In the genomic region with DNA sequence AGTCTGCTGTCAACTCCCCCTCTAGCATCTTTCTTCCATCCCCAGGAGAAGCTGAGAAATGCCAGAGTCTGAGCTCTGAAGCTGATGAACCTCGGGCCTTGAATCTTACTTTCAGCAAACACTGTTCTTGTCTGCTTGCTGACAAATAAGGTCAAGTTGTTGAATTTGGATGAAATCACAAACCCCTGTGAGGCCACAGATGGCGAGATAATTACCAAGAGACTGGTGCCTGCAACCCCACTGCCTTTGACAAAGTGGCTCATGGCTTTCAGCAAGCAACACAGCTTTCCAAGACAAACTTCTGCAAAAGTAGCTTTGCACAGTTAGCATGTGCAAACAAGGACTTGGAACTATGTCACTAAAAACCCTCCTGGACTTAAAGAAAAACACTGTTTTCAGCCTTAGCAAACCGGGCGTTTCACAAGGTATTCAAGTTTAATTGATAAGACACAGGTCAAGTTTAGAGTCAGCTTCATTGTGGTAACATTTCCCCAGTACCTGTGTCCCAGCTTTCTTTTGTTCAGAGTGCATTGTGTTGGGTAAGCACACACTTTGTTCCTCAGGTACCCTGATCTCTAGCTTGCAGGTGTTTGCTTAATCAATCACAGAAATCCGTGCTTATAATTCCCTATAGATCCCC, we compare ENCODE assay signal across 14 mouse cellular contexts. TPM values are rescaled to one million over a fixed set of nuclear protein-coding genes. Genes with fewer than 3 reads are reported as not detected.
A peak's percentile ranks its signal among the peaks of the same experiment; 100 is the strongest.
DNase-seq lines count a peak whose midpoint lies in the region; ATAC-seq and TF ChIP-seq lines count a peak whose summit lies in the region.
"Had no signal": no experiment of that assay in that cellular context is flagged by ENCODE, and none has a peak within 500 bp of the region (broad histone marks: within the 10 kb centered on the region; RNA-seq: fewer than 3 reads in every experiment).

No protein-coding gene starts in this region.

- no peak for TF ChIP-seq CTCF in kidney, postnatal 0 days (IDR thresholded peaks at IDR 0.05; ENCODE audit: low read depth)
- TF ChIP-seq CTCF in brain, embryonic 14.5 days (IDR thresholded peaks at IDR 0.05; ENCODE audit: borderline replicate concordance, extremely low read depth, insufficient read depth, insufficient read length) = no peak
- no peak for TF ChIP-seq CTCF in midbrain, postnatal 0 days (IDR thresholded peaks at IDR 0.05)

- H3K4me2 ChIP-seq in kidney, postnatal 0 days (ENCODE audit: low read length) = no peak overlapping the region
- H3K4me2 ChIP-seq in kidney, embryonic 15.5 days = no peak overlapping the region
- no peak overlapping the region for H3K4me2 ChIP-seq in midbrain, postnatal 0 days (ENCODE audit: low read depth, low read length, poor library complexity, severe bottlenecking)
- H3K4me2 ChIP-seq: liver, embryonic 12.5 days had no signal

- H3K4me3 ChIP-seq in kidney, postnatal 0 days (replicated peaks; ENCODE audit: low read depth, low read length) = no peak overlapping the region
- H3K4me3 ChIP-seq in kidney, embryonic 15.5 days (replicated peaks) = no peak overlapping the region
- no peak overlapping the region for H3K4me3 ChIP-seq in midbrain, postnatal 0 days (ENCODE audit: low read depth, low read length)
- H3K4me3 ChIP-seq: liver, embryonic 12.5 days had no signal

- H3K4me1 ChIP-seq in kidney, postnatal 0 days (replicated peaks; ENCODE audit: insufficient read depth, low read length) = no peaks in the 10 kb centered on the region
- no peaks in the 10 kb centered on the region for H3K4me1 ChIP-seq in kidney, embryonic 15.5 days
- 0 out of 2 replicates have a peak, but pooled peaks cover 4% of the 10 kb centered on the region for H3K4me1 ChIP-seq in midbrain, postnatal 0 days (ENCODE audit: insufficient read depth, low read length)
- H3K4me1 ChIP-seq: liver, embryonic 12.5 days had no signal

- no peak for TF ChIP-seq POLR2A in brain, embryonic 14.5 days (IDR thresholded peaks at IDR 0.05; ENCODE audit: borderline replicate concordance, extremely low read depth, insufficient read depth, insufficient read length, poor library complexity, severe bottlenecking)

- no peak for ATAC-seq in kidney, postnatal 0 days (replicated peaks; ENCODE audit: low FRiP score, low read depth)
- ATAC-seq in kidney, embryonic 15.5 days (replicated peaks; ENCODE audit: low FRiP score) = no peak
- no peak for ATAC-seq in midbrain, postnatal 0 days (ENCODE audit: low FRiP score)
- ATAC-seq: intestine, postnatal 0 days; liver, embryonic 12.5 days had no signal

- H3K36me3 ChIP-seq in kidney, postnatal 0 days (ENCODE audit: insufficient read depth, low read length) = no peaks in the 10 kb centered on the region
- no peaks in the 10 kb centered on the region for H3K36me3 ChIP-seq in kidney, embryonic 15.5 days
- no peaks in the 10 kb centered on the region for H3K36me3 ChIP-seq in midbrain, postnatal 0 days (ENCODE audit: insufficient read depth, low read length)
- H3K36me3 ChIP-seq: G1E; liver, embryonic 12.5 days had no signal

- H3K9me3 ChIP-seq in kidney, postnatal 0 days (replicated peaks; ENCODE audit: low read length) = no peaks in the 10 kb centered on the region
- H3K9me3 ChIP-seq in kidney, embryonic 15.5 days (replicated peaks) = no peaks in the 10 kb centered on the region
- no peaks in the 10 kb centered on the region for H3K9me3 ChIP-seq in midbrain, postnatal 0 days (ENCODE audit: low read length)
- H3K9me3 ChIP-seq: G1E; liver, embryonic 12.5 days had no signal

- no peak overlapping the region for H3K27ac ChIP-seq in kidney, postnatal 0 days
- no peak overlapping the region for H3K27ac ChIP-seq in kidney, embryonic 15.5 days
- 0 out of 2 replicates have a peak overlapping the region, but pooled peaks have one; percentile 6 for H3K27ac ChIP-seq in midbrain, postnatal 0 days (ENCODE audit: low read depth, low read length)
- H3K27ac ChIP-seq: liver, embryonic 12.5 days had no signal

- no peaks in the 10 kb centered on the region for H3K27me3 ChIP-seq in kidney, postnatal 0 days (ENCODE audit: insufficient read depth, low read length)
- peaks cover 2% of the 10 kb centered on the region; the same call in 1 of the 2 replicates for H3K27me3 ChIP-seq in kidney, embryonic 15.5 days
- H3K27me3 ChIP-seq in midbrain, postnatal 0 days (ENCODE audit: insufficient read depth, low read length) = no peaks in the 10 kb centered on the region
- H3K27me3 ChIP-seq: liver, embryonic 12.5 days had no signal

- peak; percentile 5 for DNase-seq in kidney, postnatal 0 days (ENCODE audit: low spot score)
- DNase-seq in brain, embryonic 14.5 days (ENCODE audit: low read depth) = peak; percentile 55
- peak; percentile 67 for DNase-seq in cerebellum, adult 9-11 months
- no peak for DNase-seq in midbrain, postnatal 0 days (ENCODE audit: low spot score)
- no peak for DNase-seq in c-Kit-positive CD71-positive TER-119-positive erythroid progenitor cells, embryonic 14.5 days (ENCODE audit: low spot score)
- DNase-seq in adrenal gland, adult 8-10 months = no peak
- no peak for DNase-seq in liver

- no peak overlapping the region for H3K9ac ChIP-seq in kidney, postnatal 0 days (ENCODE audit: low read depth, low read length)
- no peak overlapping the region for H3K9ac ChIP-seq in kidney, embryonic 15.5 days
- no peak overlapping the region for H3K9ac ChIP-seq in midbrain, postnatal 0 days (replicated peaks; ENCODE audit: low read length, poor library complexity, severe bottlenecking)
- H3K9ac ChIP-seq: liver, embryonic 12.5 days had no signal

- 55% methylated on average over 5 of the region's 5 CpGs for WGBS in kidney, postnatal 0 days
- WGBS in kidney, embryonic 15.5 days = 62% methylated on average over 5 of the region's 5 CpGs
- 63% methylated on average over 5 of the region's 5 CpGs for WGBS in midbrain, postnatal 0 days

RNA-seq across cellular contexts. Expression of a gene that starts 20.6 kb away (rescaled TPM):
- polyA plus RNA-seq in kidney, postnatal 0 days (2015; fragmentation: Nextera tagmentation; extraction: Ambion mirVana) = 0.08 and 0.17 TPM in 2 replicates
- 0.28 and 0.34 TPM in 2 replicates for polyA plus RNA-seq in kidney, embryonic 15.5 days (2015; fragmentation: Nextera tagmentation; extraction: Ambion mirVana)
- polyA plus RNA-seq in brain, embryonic 14.5 days (2012; rRNA removed) = 8.5 and 18.8 TPM in 2 replicates
- total RNA-seq in midbrain, postnatal 0 days (2014; rRNA removed) = 59.9 and 62.6 TPM in 2 replicates
- polyA plus RNA-seq in midbrain, postnatal 0 days (2015; fragmentation: Nextera tagmentation; extraction: Ambion mirVana) = 5.8 and 7.7 TPM in 2 replicates
- under 1 TPM; 0.09 to 0.38 (median 0.19) TPM for total RNA-seq in adrenal gland, adult 8-10 months (2022)
- total RNA-seq: granulocyte monocyte progenitor cell, adult 5-6 weeks; megakaryocyte, adult 5-6 weeks had no signal
- polyA plus RNA-seq: heart, postnatal 0 days; intestine, postnatal 0 days had no signal

Comparison
In these comparisons a context has a peak if more than half of its experiments do, and no peak if none do; other contexts are left out.
1. DNase-seq: peak in kidney, postnatal 0 days (single experiment), brain, embryonic 14.5 days (single experiment) and cerebellum, adult 9-11 months (single experiment); none in midbrain, postnatal 0 days (single experiment), c-Kit-positive CD71-positive TER-119-positive erythroid progenitor cells, embryonic 14.5 days (single experiment), adrenal gland, adult 8-10 months (single experiment) and liver (single experiment).